Mouse (Mus musculus): ENCODE measurements at regions not wholly inside any gene's neighbourhood (a gene's known extent, or its start where the extent isn't known, plus 50 kb on each side); places are given as distances from the start of the nearest gene placed in this dataset.
"Not testable (repeated sequence)": the region's sequence is repeated elsewhere in the genome, so short reads cannot be mapped to it uniquely, and the experiment has no call there.

DNA sequence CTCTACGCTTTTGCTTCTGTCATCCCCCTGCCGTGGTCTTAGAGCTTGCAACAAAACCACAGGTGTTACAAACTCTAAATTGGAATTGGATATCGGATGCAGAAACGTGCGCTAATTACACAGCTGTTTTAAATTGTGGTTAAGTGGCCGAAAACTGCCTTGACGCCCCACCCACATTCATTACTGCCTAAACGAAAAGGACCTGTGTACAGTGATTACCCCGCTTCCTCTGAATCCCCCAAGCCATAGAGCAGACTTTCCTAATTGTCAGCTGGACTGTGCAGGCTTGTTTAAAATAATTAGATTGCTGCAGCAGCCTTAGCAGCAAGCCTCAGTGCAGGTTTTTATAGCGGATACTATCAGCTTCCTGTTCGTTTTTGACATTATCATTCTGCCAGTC, 94.7 kb downstream of the Cxxc4 start:
- peak; percentile 4 to 7 for DNase-seq (ENCODE audit: low spot score in 2 of 2)

- peak; percentile 13 to 23 for DNase-seq (ENCODE audit: low spot score in 2 of 2)
Observed at GRCm38 (mm10) chr3:134331499-134332153, 95.3 kb downstream of the Cxxc4 start.

DNA sequence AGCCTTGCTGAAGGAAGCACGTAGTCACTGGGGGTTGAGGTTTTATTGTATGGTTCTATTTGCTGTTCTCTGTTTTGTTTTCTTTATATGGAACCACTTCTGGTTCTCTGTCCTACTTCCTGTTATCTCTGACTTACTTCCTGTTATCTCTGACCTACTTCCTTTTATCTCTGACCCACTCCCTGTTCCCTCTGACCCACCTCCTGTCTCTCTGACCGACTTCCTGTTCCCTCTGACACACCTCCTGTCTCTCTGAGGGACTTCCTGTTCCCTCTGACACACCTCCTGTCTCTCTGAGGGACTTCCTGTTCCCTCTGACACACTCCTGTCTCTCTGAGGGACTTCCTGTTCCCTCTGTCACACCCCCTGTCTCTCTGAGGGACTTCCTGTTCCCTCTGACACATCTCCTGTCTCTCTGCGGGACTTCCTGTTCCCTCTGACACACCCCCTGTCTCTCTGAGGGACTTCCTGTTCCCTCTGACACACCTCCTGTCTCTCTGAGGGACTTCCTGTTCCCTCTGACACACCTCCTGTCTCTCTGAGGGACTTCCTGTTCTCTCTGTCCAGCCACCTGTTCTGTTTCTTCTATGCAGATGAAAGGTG, 102.9 kb downstream of the Cxxc4 start:
- DNase-seq (ENCODE audit: low spot score in 2 of 2): not testable (repeated sequence)

- no peak for DNase-seq (ENCODE audit: low spot score in 2 of 2)
Observed at GRCm38 (mm10) chr3:134365948-134366347, 129.7 kb downstream of the Cxxc4 start.

DNA sequence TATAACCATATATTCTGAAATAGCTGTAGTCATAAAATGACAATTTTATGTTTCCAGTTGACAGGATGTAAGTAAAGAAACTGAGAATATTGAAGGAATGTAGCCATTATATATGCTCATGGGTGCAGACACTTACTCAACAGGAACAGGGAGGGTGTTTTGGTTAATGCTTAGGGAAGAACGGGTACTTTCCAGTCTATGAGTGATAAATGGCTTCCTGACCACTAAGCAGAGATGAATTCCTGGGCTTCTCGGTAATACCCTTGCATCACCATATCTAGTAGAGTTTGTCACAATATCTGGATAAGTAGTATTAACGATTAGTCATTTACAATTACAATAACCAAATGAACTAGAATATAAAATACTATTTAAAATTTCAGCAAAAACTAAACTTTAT, 130.5 kb downstream of the Cxxc4 start:
- no peak for DNase-seq (ENCODE audit: low spot score in 2 of 2)

- no peak for DNase-seq (ENCODE audit: low spot score in 2 of 2)
Observed at GRCm38 (mm10) chr3:134368591-134368990, 132.3 kb downstream of the Cxxc4 start.

- no peak for DNase-seq (ENCODE audit: low spot score in 2 of 2)
Observed at GRCm38 (mm10) chr3:134369126-134369525, 132.8 kb downstream of the Cxxc4 start.

DNA sequence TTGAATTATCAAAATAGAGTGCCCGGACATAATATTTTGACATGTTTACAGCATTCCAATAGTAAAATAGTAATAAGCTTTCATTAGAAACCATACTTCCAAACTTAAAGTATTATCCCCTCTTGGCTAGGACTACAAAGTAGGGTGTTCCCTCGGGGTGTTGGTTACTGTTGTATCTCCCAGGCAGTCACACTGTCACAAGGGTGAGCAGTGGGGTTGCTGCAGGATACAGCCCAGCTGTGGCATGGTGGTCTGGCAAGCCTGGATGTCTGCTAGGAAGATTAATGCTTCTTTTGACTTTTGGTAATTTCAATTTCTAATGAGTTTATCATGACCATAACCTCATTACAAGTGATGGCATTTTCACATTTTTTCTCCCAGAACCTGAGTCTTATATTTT, 143.3 kb downstream of the Cxxc4 start:
- DNase-seq (ENCODE audit: low spot score in 2 of 2): no peak

DNA sequence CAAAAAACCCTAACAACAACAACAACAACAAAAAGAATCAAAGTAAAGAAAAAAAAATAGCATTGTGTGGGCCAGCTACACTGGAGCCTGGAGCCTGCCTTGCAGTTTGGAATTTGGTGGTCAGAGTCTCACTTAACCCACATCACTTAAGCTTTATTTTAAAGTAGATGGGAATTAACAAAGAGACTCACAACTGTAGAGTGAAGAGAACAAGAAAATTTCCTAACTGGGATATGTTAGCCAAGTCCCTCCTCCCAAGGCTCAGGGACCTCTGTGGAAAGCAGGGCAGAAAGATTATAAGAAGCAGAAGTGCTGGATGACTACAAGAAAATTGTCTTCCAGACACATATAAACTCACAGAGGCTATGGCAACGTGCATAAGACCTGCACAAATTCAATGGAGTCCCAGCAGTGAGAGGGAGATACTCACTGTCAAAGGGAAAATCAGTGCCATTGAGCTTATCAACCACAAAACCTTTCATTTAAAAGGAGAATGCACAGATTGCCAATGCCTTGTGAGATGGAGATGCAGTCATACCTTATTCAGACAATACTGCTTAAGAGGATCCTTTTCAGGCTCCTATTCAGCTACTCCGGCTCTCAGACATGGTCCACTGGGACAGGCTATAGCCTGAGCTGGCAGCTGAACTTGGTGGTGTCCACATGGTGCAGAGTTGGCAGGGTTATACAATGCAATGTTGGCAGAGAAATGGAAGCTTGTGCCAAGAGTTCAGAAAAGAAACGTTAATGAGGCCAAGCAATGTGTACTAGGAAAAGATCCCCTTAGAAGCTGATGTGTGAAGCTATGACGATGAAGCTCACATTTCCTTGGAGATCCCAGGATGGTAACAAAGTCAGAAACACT, 154.4 kb downstream of the Cxxc4 start:
- DNase-seq (ENCODE audit: low spot score in 2 of 2): peak; percentile 8 to 43

DNA sequence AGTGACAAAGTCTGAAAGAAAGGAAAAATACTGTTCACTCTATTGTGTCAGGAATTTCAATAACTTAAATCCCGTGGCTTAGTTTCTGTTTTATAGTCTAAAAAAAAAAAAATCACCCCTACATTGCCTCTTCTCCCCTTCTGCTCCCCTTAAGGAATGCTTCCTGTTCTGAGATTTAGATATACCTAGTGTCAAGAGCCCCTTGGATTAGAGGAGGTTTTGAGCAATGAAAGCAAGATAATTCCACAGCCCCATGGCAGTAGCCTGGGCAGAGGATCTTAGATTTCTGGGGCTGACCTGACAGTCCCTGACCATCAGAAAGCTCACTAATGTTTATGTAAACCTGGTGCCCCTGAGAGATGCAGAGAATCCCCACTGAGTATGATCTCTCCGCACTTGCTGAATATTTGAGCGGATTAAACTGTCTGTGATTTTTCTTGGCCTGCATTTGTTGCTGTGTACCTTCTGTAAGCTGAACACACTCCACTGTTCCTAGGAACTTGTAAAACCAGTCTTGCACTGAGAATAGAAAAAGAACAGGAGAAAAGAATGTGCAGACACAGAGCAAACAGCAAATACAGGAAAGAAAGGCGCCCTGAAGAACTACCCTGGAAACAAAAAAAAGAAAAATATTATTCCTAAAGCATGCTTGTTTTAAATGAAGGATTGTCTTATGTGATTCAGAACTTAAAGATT, 164.3 kb downstream of the Cxxc4 start:
- DNase-seq (ENCODE audit: low spot score in 2 of 2): no peak

GRCm38 (mm10) chr3:134415606-134416328, 179.5 kb downstream of the Cxxc4 start:
- no peak for DNase-seq (ENCODE audit: low spot score in 2 of 2)

- DNase-seq (ENCODE audit: low spot score in 2 of 2): no peak
Observed at GRCm38 (mm10) chr3:134427633-134428032, 191.3 kb downstream of the Cxxc4 start.

GRCm38 (mm10) chr3:134466611-134467010, 230.3 kb downstream of the Cxxc4 start:
- no peak for DNase-seq (ENCODE audit: low spot score in 2 of 2)

- DNase-seq (ENCODE audit: low spot score in 2 of 2): no peak
Observed at GRCm38 (mm10) chr3:134487280-134487679, 251.0 kb downstream of the Cxxc4 start.

- DNase-seq (ENCODE audit: low spot score in 2 of 2): no peak
Observed at GRCm38 (mm10) chr3:134489966-134490543, 253.8 kb downstream of the Cxxc4 start.

- DNase-seq (ENCODE audit: low spot score in 2 of 2): no peak
Observed at GRCm38 (mm10) chr3:134509702-134510101, 273.4 kb downstream of the Cxxc4 start.

GRCm38 (mm10) chr3:134525795-134526194, 289.5 kb downstream of the Cxxc4 start:
- no peak for DNase-seq (ENCODE audit: low spot score in 2 of 2)

- DNase-seq (ENCODE audit: low spot score in 2 of 2): no peak
Observed at GRCm38 (mm10) chr3:134560144-134560543, 268.7 kb upstream of the Tacr3 start.

DNA sequence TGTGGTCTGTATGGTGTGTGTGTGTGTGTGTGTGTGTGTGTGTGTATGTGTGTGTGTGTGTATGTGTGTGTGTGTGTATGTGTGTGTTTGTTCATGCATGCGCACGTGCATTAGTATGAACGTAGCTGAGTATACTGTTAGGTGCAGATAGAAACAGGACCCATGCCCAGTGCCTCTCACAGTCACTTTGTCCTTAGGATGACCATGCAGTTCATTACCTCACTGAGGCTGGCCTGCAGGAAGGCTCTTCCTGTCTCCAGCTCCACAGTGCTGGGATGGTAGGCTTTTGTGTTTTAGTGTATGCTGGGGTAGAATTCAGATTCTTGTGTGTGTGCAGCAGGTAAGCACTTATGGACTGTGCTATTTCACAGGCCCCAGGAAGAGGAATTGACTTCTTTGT, 250.0 kb upstream of the Tacr3 start:
- DNase-seq (ENCODE audit: low spot score in 2 of 2): no peak

- DNase-seq (ENCODE audit: low spot score in 2 of 2): no peak
Observed at GRCm38 (mm10) chr3:134588630-134589029, 240.2 kb upstream of the Tacr3 start.

GRCm38 (mm10) chr3:134602919-134603318, 225.9 kb upstream of the Tacr3 start:
- DNase-seq (ENCODE audit: low spot score in 2 of 2): no peak

All from layer of hippocampus, postnatal 14 days (tissue).